Mouse (Mus musculus) CD4-positive helper T cell, adult 2 months (primary cell): ENCODE results near the gene Bicdl2.

ENCODE experiments used
- DNase-seq: peaks from one replicate; pipeline ENCODE4 v3.0.0-alpha.2; 2012; ENCODE audit warnings: low read depth, missing footprints, low spot score

The Bicdl2 gene

GRCm38 (mm10) chr17:23674271-23674952 is 14.1 kb downstream of the Bicdl2 start:
- DNase-seq, result no peak

- no peak for DNase-seq
Measured at GRCm38 (mm10) chr17:23675127-23675526, 14.8 kb downstream of the Bicdl2 start.

- peak; percentile 52 for DNase-seq
Measured at GRCm38 (mm10) chr17:23675564-23676281, 15.4 kb downstream of the Bicdl2 start.

GRCm38 (mm10) chr17:23676473-23677031 is 16.2 kb downstream of the Bicdl2 start:
- peak; percentile 66 for DNase-seq

GRCm38 (mm10) chr17:23677236-23677679 is 17.0 kb downstream of the Bicdl2 start, which contains the start of gene Tnfrsf12a:
Tnfrsf12a (minus strand) TSS chr17:23677468.
- peak; percentile 95 for DNase-seq

GRCm38 (mm10) chr17:23679127-23679835 is 19.0 kb downstream of the Bicdl2 start, which contains the start of gene Cldn6:
Cldn6 (plus strand) TSS chr17:23679249.
- no peak for DNase-seq

GRCm38 (mm10) chr17:23680336-23680735 is 20.0 kb downstream of the Bicdl2 start:
- no peak for DNase-seq

- no peak for DNase-seq
Measured at GRCm38 (mm10) chr17:23681086-23681485, 20.8 kb downstream of the Bicdl2 start.

GRCm38 (mm10) chr17:23682092-23682491 is 21.8 kb downstream of the Bicdl2 start:
- DNase-seq, result no peak

- DNase-seq, result no peak
Measured at GRCm38 (mm10) chr17:23682530-23682929, 22.2 kb downstream of the Bicdl2 start.

- no peak for DNase-seq
Measured at GRCm38 (mm10) chr17:23683226-23683625, 22.9 kb downstream of the Bicdl2 start.

GRCm38 (mm10) chr17:23683856-23684672 is 23.8 kb downstream of the Bicdl2 start, which contains the start of gene Cldn9:
Cldn9 (minus strand) TSS chr17:23684026.
- no peak for DNase-seq

- no peak for DNase-seq
Measured at GRCm38 (mm10) chr17:23694491-23694890, 34.2 kb downstream of the Bicdl2 start.

GRCm38 (mm10) chr17:23695801-23696200 is 35.5 kb downstream of the Bicdl2 start:
- no peak for DNase-seq

- no peak for DNase-seq
Measured at GRCm38 (mm10) chr17:23699131-23700077, 39.1 kb downstream of the Bicdl2 start.

GRCm38 (mm10) chr17:23700079-23700478 is 39.8 kb downstream of the Bicdl2 start:
- peak; percentile 82 for DNase-seq

- no peak for DNase-seq
Measured at GRCm38 (mm10) chr17:23703301-23703700, 43.0 kb downstream of the Bicdl2 start.

- DNase-seq, result no peak
Measured at GRCm38 (mm10) chr17:23704741-23705140, 44.4 kb downstream of the Bicdl2 start.

- no peak for DNase-seq
Measured at GRCm38 (mm10) chr17:23705525-23706104, 45.3 kb downstream of the Bicdl2 start.
